Mouse (Mus musculus) lung, postnatal 25 days (tissue): ENCODE results near the gene 1810043G02Rik.
"Not testable (repeated sequence)": the region's sequence is repeated elsewhere in the genome, so short reads cannot be mapped to it uniquely, and the experiment has no call there.

Source experiments
- DNase-seq: peaks from one replicate; pipeline ENCODE4 v3.0.0; 2022; ENCODE audit warnings: low spot score

1810043G02Rik gene

GRCm38 (mm10) chr10:78005791-78006438 is 27.6 kb downstream of the 1810043G02Rik start:
- DNase-seq, result no peak

GRCm38 (mm10) chr10:78007203-78007602 is 28.9 kb downstream of the 1810043G02Rik start:
- no peak for DNase-seq

- DNase-seq, result no peak
Observed at GRCm38 (mm10) chr10:78008169-78008568, 29.8 kb downstream of the 1810043G02Rik start.

GRCm38 (mm10) chr10:78009184-78009944 is 31.0 kb downstream of the 1810043G02Rik start:
- peak; percentile 96 for DNase-seq

- DNase-seq, result no peak
Observed at GRCm38 (mm10) chr10:78009945-78010293, 31.6 kb downstream of the 1810043G02Rik start, which contains the start of gene Pfkl. Gene Pfkl (minus strand): TSS chr10:78010083.

GRCm38 (mm10) chr10:78010335-78010734 is 32.0 kb downstream of the 1810043G02Rik start:
- DNase-seq, result no peak

- DNase-seq, result not testable (repeated sequence)
Observed at GRCm38 (mm10) chr10:78011116-78011515, 32.8 kb downstream of the 1810043G02Rik start.

- DNase-seq, result no peak
Observed at GRCm38 (mm10) chr10:78012661-78013495, 34.6 kb downstream of the 1810043G02Rik start.

- DNase-seq, result peak; percentile 42
Observed at GRCm38 (mm10) chr10:78015489-78015888, 37.2 kb downstream of the 1810043G02Rik start.

GRCm38 (mm10) chr10:78016366-78016765 is 38.0 kb downstream of the 1810043G02Rik start:
- no peak for DNase-seq

- peak; percentile 53 for DNase-seq
Observed at GRCm38 (mm10) chr10:78018797-78019203, 40.5 kb downstream of the 1810043G02Rik start.

GRCm38 (mm10) chr10:78019291-78019690 is 41.0 kb downstream of the 1810043G02Rik start:
- no peak for DNase-seq

- not testable (repeated sequence) for DNase-seq
Observed at GRCm38 (mm10) chr10:78019984-78020383, 41.7 kb downstream of the 1810043G02Rik start.

GRCm38 (mm10) chr10:78025453-78025852 is 47.1 kb downstream of the 1810043G02Rik start:
- DNase-seq, result not testable (repeated sequence)

- DNase-seq, result peak; percentile 74
Observed at GRCm38 (mm10) chr10:78028129-78028528, 49.8 kb downstream of the 1810043G02Rik start.

GRCm38 (mm10) chr10:78029080-78029479 is 50.8 kb downstream of the 1810043G02Rik start:
- DNase-seq, result no peak

GRCm38 (mm10) chr10:78031987-78032386 is 53.7 kb downstream of the 1810043G02Rik start:
- no peak for DNase-seq
